Mouse (Mus musculus) spleen, postnatal 36 days (tissue): ENCODE results near the gene Slc25a44.
A peak's percentile ranks its signal among the peaks of the same experiment; 100 is the strongest.
"Not testable (repeated sequence)": the region's sequence is repeated elsewhere in the genome, so short reads cannot be mapped to it uniquely, and the experiment has no call there.

Experiments
- DNase-seq, 2 experiments: peaks; one replicate each; pipeline ENCODE4 v3.0.0; 2022; ENCODE audit warnings: low spot score in 2 of 2, mixed read lengths in 1 of 2

Slc25a44 gene

GRCm38 (mm10) chr3:88450379-88451131, 25.6 kb upstream of the Slc25a44 start:
- no peak for DNase-seq

- DNase-seq = no peak
These were observed 24.6 kb upstream of the Slc25a44 start for GRCm38 (mm10) chr3:88449395-88450023.

- no peak for DNase-seq
These were observed 23.5 kb upstream of the Slc25a44 start for GRCm38 (mm10) chr3:88448443-88448842.

GRCm38 (mm10) chr3:88447676-88448183, 22.8 kb upstream of the Slc25a44 start:
- no peak for DNase-seq

- DNase-seq = no peak
These were observed 21.7 kb upstream of the Slc25a44 start for GRCm38 (mm10) chr3:88446471-88447123.

GRCm38 (mm10) chr3:88442888-88443287, 17.9 kb upstream of the Slc25a44 start:
- DNase-seq = no peak

- no peak for DNase-seq
These were observed 17.5 kb upstream of the Slc25a44 start for GRCm38 (mm10) chr3:88442488-88442887.

- DNase-seq = peak; percentile 40 to 54
These were observed 15.8 kb upstream of the Slc25a44 start for GRCm38 (mm10) chr3:88440500-88441381.

- DNase-seq = no peak
These were observed 14.6 kb upstream of the Slc25a44 start for GRCm38 (mm10) chr3:88439582-88439981.

- DNase-seq = no peak
These were observed 12.5 kb upstream of the Slc25a44 start for GRCm38 (mm10) chr3:88437454-88437853.

GRCm38 (mm10) chr3:88436395-88437201, 11.7 kb upstream of the Slc25a44 start:
- DNase-seq = no peak

- no peak for DNase-seq
These were observed 10.6 kb upstream of the Slc25a44 start for GRCm38 (mm10) chr3:88435515-88435914.

GRCm38 (mm10) chr3:88428639-88429038, 3.7 kb upstream of the Slc25a44 start:
- DNase-seq = not testable (repeated sequence)

- no peak for DNase-seq
These were observed 2.5 kb upstream of the Slc25a44 start for GRCm38 (mm10) chr3:88427342-88427905.

- no peak for DNase-seq
These were observed 925 bp upstream of the Slc25a44 start for GRCm38 (mm10) chr3:88425708-88426420.

GRCm38 (mm10) chr3:88425330-88425689, 371 bp upstream of the Slc25a44 start:
- no peak for DNase-seq

- peak; percentile 39 to 63 for DNase-seq
These were observed 2.8 kb downstream of the Slc25a44 start for GRCm38 (mm10) chr3:88422020-88422720.

GRCm38 (mm10) chr3:88420771-88421170, 4.2 kb downstream of the Slc25a44 start:
- DNase-seq = no peak

GRCm38 (mm10) chr3:88418016-88418415, 6.9 kb downstream of the Slc25a44 start:
- no peak for DNase-seq
